Mouse (Mus musculus) embryonic facial prominence, embryonic 13.5 days (tissue): ENCODE results near the gene Rftn1. TPM values are rescaled to one million over a fixed set of nuclear protein-coding genes. Genes with fewer than 3 reads are reported as not detected.

Experiments used
- ATAC-seq: fragments of 200-750 bp; cut with Nextera tagmentation; 2 replicates; pipeline ENCODE4 v1.8.0; 2017; ENCODE audit warnings: low read depth; ENCODE audit not compliant: insufficient number of reproducible peaks, insufficient read depth, low FRiP score, low TSS enrichment
- H3K27ac ChIP-seq: fragments of 300-500 bp; sonication (generic); 2 replicates; pipeline ENCODE4 v1.5.1; 2015; ENCODE audit warnings: moderate library complexity, mild to moderate bottlenecking, inconsistent platforms
- H3K27me3 ChIP-seq: fragments of 300-500 bp; sonication (generic); 2 replicates; pipeline ENCODE4 v1.6.1; 2015; ENCODE audit warnings: mild to moderate bottlenecking, inconsistent platforms
- H3K36me3 ChIP-seq: fragments of 300-500 bp; sonication (generic); 2 replicates; pipeline ENCODE4 v1.6.1; 2015; ENCODE audit warnings: mild to moderate bottlenecking, inconsistent platforms
- H3K4me1 ChIP-seq: fragments of 300-500 bp; sonication (generic); 2 replicates; pipeline ENCODE4 v1.6.1; 2015; ENCODE audit warnings: inconsistent platforms
- H3K4me2 ChIP-seq: fragments of 300-500 bp; sonication (generic); 2 replicates; pipeline ENCODE4 v1.6.1; 2015; ENCODE audit warnings: moderate library complexity, mild to moderate bottlenecking, inconsistent platforms
- H3K4me3 ChIP-seq: fragments of 300-500 bp; sonication (generic); 2 replicates; pipeline ENCODE4 v1.5.1; 2015; ENCODE audit warnings: mild to moderate bottlenecking, inconsistent platforms
- H3K9ac ChIP-seq: fragments of 300-500 bp; sonication (generic); 2 replicates; pipeline ENCODE4 v1.6.1; 2015; ENCODE audit warnings: mild to moderate bottlenecking, inconsistent platforms
- H3K9me3 ChIP-seq: fragments of 300-500 bp; sonication (generic); 2 replicates; pipeline ENCODE4 v1.6.1; 2016; ENCODE audit warnings: inconsistent platforms
- WGBS: fragments of 180-500 bp; shearing (Covaris S2); methylation state at CpG from one replicate; pipeline ENCODE4 v1.1.7; 2015; ENCODE audit warnings: mixed read lengths; 5-methylcytosine and 5-hydroxymethylcytosine counted together
- polyA plus RNA-seq: library from polyadenylated mRNA; unstranded; fragments of >200 nt; fragmentation: Nextera tagmentation; extraction: Ambion mirVana; gene quantifications from 2 replicates; pipeline ENCODE4 v1.2.1, GENCODE M21; 2015

Gene Rftn1
- polyA plus RNA-seq, 1 experiment from 2014 or later: 15.8 TPM

- 49% methylated on average over 7 of the region's 7 CpGs for WGBS
- ATAC-seq: no peak
Observed at GRCm38 (mm10) chr17:50006338-50006720, 184.1 kb downstream of the Rftn1 start.

GRCm38 (mm10) chr17:50003156-50003555 lies 187.3 kb downstream of the Rftn1 start:
- Histone ChIP-seq H3K36me3 (0 out of 2 replicates have a peak, but pooled peaks cover 2% of the 10 kb centered on the region), H3K4me3 (no peak overlapping the region), H3K4me1 (peaks cover 14% of the 10 kb centered on the region), H3K27ac (no peak overlapping the region), H3K27me3 (no peaks in the 10 kb centered on the region), H3K9me3 (peaks cover 3% of the 10 kb centered on the region; the same call in 1 of the 2 replicates), H3K4me2 (no peak overlapping the region), H3K9ac (no peak overlapping the region)
- 81% methylated on average over 4 of the region's 4 CpGs for WGBS
- no peak for ATAC-seq

More at GRCm38 (mm10) chr17:50006338-50006720, 184.1 kb downstream of the Rftn1 start:
- H3K4me1 ChIP-seq: peaks cover 14% of the 10 kb centered on the region
- H3K4me3 ChIP-seq: no peak overlapping the region
- no peak overlapping the region for H3K27ac ChIP-seq
- H3K9ac ChIP-seq: no peak overlapping the region
- H3K4me2 ChIP-seq: no peak overlapping the region
- H3K9me3 ChIP-seq: no peaks in the 10 kb centered on the region
- H3K27me3 ChIP-seq: no peaks in the 10 kb centered on the region
- H3K36me3 ChIP-seq: no peaks in the 10 kb centered on the region

GRCm38 (mm10) chr17:50002171-50002570 lies 188.3 kb downstream of the Rftn1 start:
- Histone ChIP-seq H3K36me3 (0 out of 2 replicates have a peak, but pooled peaks cover 2% of the 10 kb centered on the region), H3K4me3 (no peak overlapping the region), H3K4me1 (peaks cover 13% of the 10 kb centered on the region), H3K27me3 (no peaks in the 10 kb centered on the region), H3K9ac (no peak overlapping the region), H3K9me3 (peaks cover 3% of the 10 kb centered on the region; the same call in 1 of the 2 replicates), H3K27ac (no peak overlapping the region), H3K4me2 (no peak overlapping the region)
- no peak for ATAC-seq
- WGBS: 81% methylated on average over 3 of the region's 3 CpGs

- Histone ChIP-seq H3K27me3 (no peaks in the 10 kb centered on the region), H3K4me2 (no peak overlapping the region), H3K4me1 (peaks cover 10% of the 10 kb centered on the region), H3K9me3 (peaks cover 3% of the 10 kb centered on the region; the same call in 1 of the 2 replicates), H3K9ac (no peak overlapping the region), H3K36me3 (0 out of 2 replicates have a peak, but pooled peaks cover 2% of the 10 kb centered on the region), H3K4me3 (no peak overlapping the region), H3K27ac (no peak overlapping the region)
- no peak for ATAC-seq
Observed at GRCm38 (mm10) chr17:50001754-50002153, 188.7 kb downstream of the Rftn1 start.

GRCm38 (mm10) chr17:50000580-50000979 lies 189.9 kb downstream of the Rftn1 start:
- no peak overlapping the region for H3K9ac ChIP-seq
- WGBS: 88% methylated on average over 3 of the region's 3 CpGs
- H3K36me3 ChIP-seq: 0 out of 2 replicates have a peak, but pooled peaks cover 2% of the 10 kb centered on the region
- ATAC-seq: no peak
- peaks cover 4% of the 10 kb centered on the region; the same call in 1 of the 2 replicates for H3K4me1 ChIP-seq
- no peaks in the 10 kb centered on the region for H3K27me3 ChIP-seq
- H3K4me3 ChIP-seq: no peak overlapping the region
- no peak overlapping the region for H3K4me2 ChIP-seq
- no peak overlapping the region for H3K27ac ChIP-seq
- peaks cover 3% of the 10 kb centered on the region; the same call in 1 of the 2 replicates for H3K9me3 ChIP-seq

GRCm38 (mm10) chr17:49996626-49997152 lies 193.8 kb downstream of the Rftn1 start:
- Histone ChIP-seq H3K27me3 (no peaks in the 10 kb centered on the region), H3K36me3 (0 out of 2 replicates have a peak, but pooled peaks cover 2% of the 10 kb centered on the region), H3K4me3 (no peak overlapping the region), H3K4me1 (peaks cover 4% of the 10 kb centered on the region; the same call in 1 of the 2 replicates), H3K9ac (no peak overlapping the region), H3K9me3 (peaks cover 3% of the 10 kb centered on the region; the same call in 1 of the 2 replicates), H3K27ac (no peak overlapping the region), H3K4me2 (no peak overlapping the region)
- no peak for ATAC-seq
- 48% methylated on average over 5 of the region's 5 CpGs for WGBS

- H3K9me3 ChIP-seq: peaks cover 3% of the 10 kb centered on the region; the same call in 1 of the 2 replicates
- no peak overlapping the region for H3K4me2 ChIP-seq
- no peak overlapping the region for H3K27ac ChIP-seq
- no peak overlapping the region for H3K4me3 ChIP-seq
- no peak for ATAC-seq
- WGBS: 79% methylated on average over 6 of the region's 6 CpGs
- no peaks in the 10 kb centered on the region for H3K27me3 ChIP-seq
- H3K9ac ChIP-seq: no peak overlapping the region
- H3K4me1 ChIP-seq: peaks cover 4% of the 10 kb centered on the region; the same call in 1 of the 2 replicates
- H3K36me3 ChIP-seq: 0 out of 2 replicates have a peak, but pooled peaks cover 2% of the 10 kb centered on the region
Observed at GRCm38 (mm10) chr17:49996097-49996496, 194.4 kb downstream of the Rftn1 start.

- WGBS: 89% methylated on average over 3 of the region's 3 CpGs
Observed at GRCm38 (mm10) chr17:49995226-49995625, 195.2 kb downstream of the Rftn1 start.

GRCm38 (mm10) chr17:49993631-49994030 lies 196.8 kb downstream of the Rftn1 start:
- no peak overlapping the region for H3K4me3 ChIP-seq
- ATAC-seq: no peak
- H3K27me3 ChIP-seq: no peaks in the 10 kb centered on the region
- peaks cover 4% of the 10 kb centered on the region; the same call in 1 of the 2 replicates for H3K4me1 ChIP-seq
- H3K9ac ChIP-seq: no peak overlapping the region
- no peak overlapping the region for H3K27ac ChIP-seq
- H3K9me3 ChIP-seq: no peaks in the 10 kb centered on the region
- no peak overlapping the region for H3K4me2 ChIP-seq
- no peaks in the 10 kb centered on the region for H3K36me3 ChIP-seq
- WGBS: 86% methylated on average over 3 of the region's 3 CpGs

More at GRCm38 (mm10) chr17:49995226-49995625, 195.2 kb downstream of the Rftn1 start:
- H3K9ac ChIP-seq: no peak overlapping the region
- H3K27me3 ChIP-seq: no peaks in the 10 kb centered on the region
- no peak overlapping the region for H3K27ac ChIP-seq
- no peak overlapping the region for H3K4me2 ChIP-seq
- peaks cover 4% of the 10 kb centered on the region; the same call in 1 of the 2 replicates for H3K4me1 ChIP-seq
- no peaks in the 10 kb centered on the region for H3K36me3 ChIP-seq
- no peak for ATAC-seq
- H3K4me3 ChIP-seq: no peak overlapping the region
- peaks cover 3% of the 10 kb centered on the region; the same call in 1 of the 2 replicates for H3K9me3 ChIP-seq

- Histone ChIP-seq H3K4me3 (no peak overlapping the region), H3K36me3 (no peaks in the 10 kb centered on the region), H3K4me1 (peaks cover 4% of the 10 kb centered on the region; the same call in 1 of the 2 replicates), H3K27ac (no peak overlapping the region), H3K27me3 (no peaks in the 10 kb centered on the region), H3K4me2 (no peak overlapping the region), H3K9me3 (no peaks in the 10 kb centered on the region), H3K9ac (no peak overlapping the region)
- ATAC-seq: no peak
- 62% methylated on average over 11 of the region's 11 CpGs for WGBS
Observed at GRCm38 (mm10) chr17:49992625-49993603, 197.6 kb downstream of the Rftn1 start.

- Histone ChIP-seq H3K4me2 (no peak overlapping the region), H3K4me1 (no peaks in the 10 kb centered on the region), H3K9ac (no peak overlapping the region), H3K9me3 (no peaks in the 10 kb centered on the region), H3K27me3 (no peaks in the 10 kb centered on the region), H3K36me3 (no peaks in the 10 kb centered on the region), H3K4me3 (no peak overlapping the region), H3K27ac (no peak overlapping the region)
- ATAC-seq: no peak
- 69% methylated on average over 8 of the region's 8 CpGs for WGBS
Observed at GRCm38 (mm10) chr17:49989583-49989982, 200.9 kb downstream of the Rftn1 start.
